Mouse (Mus musculus) forebrain, embryonic 10.5 days (tissue): Measurements from ENCODE around the gene Ppia. TPM values are rescaled to one million over a fixed set of nuclear protein-coding genes. Genes with fewer than 3 reads are reported as not detected.

Experiments used
- DNase-seq: peaks from one replicate; pipeline ENCODE4 v3.0.0-alpha.2; 2017; ENCODE audit warnings: low spot score; ENCODE audit errors: extremely low spot score
- H3K27ac ChIP-seq: fragments of 300-500 bp; sonication (generic); 2 replicates; pipeline ENCODE4 v1.5.1; 2016; ENCODE audit warnings: mild to moderate bottlenecking
- H3K27me3 ChIP-seq: fragments of 300-500 bp; sonication (generic); 2 replicates; pipeline ENCODE4 v1.6.1; 2016; ENCODE audit warnings: mild to moderate bottlenecking; ENCODE audit not compliant: poor library complexity, severe bottlenecking
- H3K36me3 ChIP-seq: fragments of 300-500 bp; sonication (generic); replicated peaks from 2 replicates; pipeline ENCODE4 v1.6.1; 2016; ENCODE audit warnings: mild to moderate bottlenecking, moderate library complexity
- H3K4me1 ChIP-seq: fragments of 300-500 bp; sonication (generic); 2 replicates; pipeline ENCODE4 v1.6.1; 2016
- H3K4me3 ChIP-seq: fragments of 300-500 bp; sonication (generic); 2 replicates; pipeline ENCODE4 v1.5.1; 2016; ENCODE audit warnings: mild to moderate bottlenecking, moderate library complexity
- H3K9me3 ChIP-seq: fragments of 300-500 bp; sonication (generic); 2 replicates; pipeline ENCODE4 v1.6.1; 2016; ENCODE audit warnings: mild to moderate bottlenecking, moderate library complexity
- WGBS: fragments of 180-500 bp; shearing (Covaris S2); methylation state at CpG from one replicate; pipeline ENCODE4 v1.1.7; 2016; 5-methylcytosine and 5-hydroxymethylcytosine counted together
- polyA plus RNA-seq: library from polyadenylated mRNA; unstranded; fragments of >200 nt; fragmentation: Nextera tagmentation; extraction: Ambion mirVana; gene quantifications from 2 replicates; pipeline ENCODE4 v1.2.1, GENCODE M21; 2016

Ppia gene
- polyA plus RNA-seq, 1 experiment from 2014 or later, result 6,009 TPM

DNA sequence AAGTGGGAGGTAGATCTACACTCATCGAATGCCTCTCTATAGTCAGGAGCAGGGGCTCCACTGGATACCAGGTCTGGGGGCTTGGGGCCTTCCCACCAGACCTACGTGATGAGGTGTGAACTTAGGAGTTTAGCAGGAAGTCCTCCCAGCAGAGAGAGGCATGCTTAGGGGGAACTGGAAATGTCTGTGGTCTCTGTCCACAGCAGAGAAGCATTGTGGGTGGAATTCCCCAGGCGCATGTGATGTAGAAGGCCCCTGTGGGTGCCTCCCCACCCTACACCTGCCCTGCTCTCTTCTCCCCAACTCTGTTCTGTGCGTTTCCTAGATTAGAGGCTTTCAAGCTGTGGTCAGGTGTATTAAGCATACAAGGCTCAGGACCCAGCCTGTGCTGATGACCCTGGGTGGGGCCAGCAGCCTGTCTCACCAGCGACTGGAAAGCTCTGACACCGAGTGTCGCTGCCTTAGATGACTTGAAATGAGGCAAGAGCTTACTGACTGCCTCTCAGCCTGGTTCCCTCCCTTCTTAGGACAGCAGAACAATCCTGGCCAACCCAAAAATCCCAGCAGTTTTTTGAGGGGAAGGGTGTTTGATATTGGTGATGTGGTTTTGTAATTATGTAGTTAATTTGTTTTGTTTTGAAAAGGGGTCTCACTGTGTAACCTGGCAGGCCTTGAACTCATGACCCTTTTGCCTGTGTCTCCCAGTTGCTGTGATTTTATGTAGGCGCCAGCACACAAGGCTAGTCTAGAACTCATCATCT, 23.5 kb upstream of the Ppia start:
- Histone ChIP-seq H3K9me3 (no peaks in the 10 kb centered on the region), H3K36me3 (peaks cover 52% of the 10 kb centered on the region), H3K27me3 (no peaks in the 10 kb centered on the region), H3K27ac (no peak overlapping the region), H3K4me3 (no peak overlapping the region), H3K4me1 (peaks cover 26% of the 10 kb centered on the region)
- no peak for DNase-seq
- WGBS, result 90% methylated on average over 8 of the region's 8 CpGs

DNA sequence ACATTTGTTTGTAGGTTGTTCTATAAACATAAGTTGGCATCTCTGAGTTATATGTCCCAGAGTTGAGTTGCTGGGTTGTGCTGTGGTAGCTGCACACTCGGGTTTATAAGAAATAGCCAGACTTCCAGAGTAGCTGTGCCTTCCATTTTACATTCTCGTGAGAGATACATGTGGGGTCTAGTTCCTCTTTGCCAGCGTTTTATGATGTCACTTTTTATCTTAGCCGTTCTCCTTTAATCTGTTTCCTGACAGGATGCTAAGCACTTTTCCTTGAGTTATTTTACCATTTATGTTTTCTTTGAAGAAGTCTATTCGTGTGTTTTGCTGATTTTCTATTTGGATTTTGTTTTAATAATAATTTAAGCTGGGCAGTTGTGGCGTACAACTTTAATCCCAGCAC, 22.4 kb upstream of the Ppia start:
- Histone ChIP-seq H3K4me1 (peaks cover 26% of the 10 kb centered on the region), H3K36me3 (peaks cover 64% of the 10 kb centered on the region), H3K27me3 (no peaks in the 10 kb centered on the region), H3K4me3 (no peak overlapping the region), H3K9me3 (no peaks in the 10 kb centered on the region), H3K27ac (no peak overlapping the region)
- WGBS, result 90% methylated on average over 6 of the region's 6 CpGs
- DNase-seq, result no peak

DNA sequence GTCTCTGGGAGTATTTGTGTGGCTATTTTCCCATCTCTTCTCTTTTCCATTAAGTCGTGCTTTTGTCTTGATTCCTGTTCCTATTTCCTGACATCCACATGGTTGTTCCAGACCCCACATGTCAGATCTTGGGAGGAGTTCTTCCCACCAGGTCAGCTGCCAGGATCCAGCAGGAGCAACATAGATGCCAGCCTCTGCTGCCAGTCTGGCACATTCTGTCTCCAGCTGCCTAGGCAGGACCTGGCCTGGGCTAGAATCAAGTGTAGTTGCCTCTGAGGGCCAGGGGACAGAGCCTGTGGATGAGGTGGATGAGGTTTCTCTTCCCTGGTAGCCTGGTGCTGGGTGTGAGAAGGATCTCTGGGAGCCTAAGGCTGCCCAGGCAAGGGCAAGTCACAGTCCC, 21.4 kb upstream of the Ppia start:
- H3K36me3 ChIP-seq, result peaks cover 74% of the 10 kb centered on the region
- H3K4me1 ChIP-seq, result peaks cover 23% of the 10 kb centered on the region
- WGBS, result 81% methylated on average over 1 of the region's 1 CpGs
- H3K9me3 ChIP-seq, result no peaks in the 10 kb centered on the region
- H3K4me3 ChIP-seq, result no peak overlapping the region
- DNase-seq, result no peak
- H3K27me3 ChIP-seq, result no peaks in the 10 kb centered on the region
- no peak overlapping the region for H3K27ac ChIP-seq

DNA sequence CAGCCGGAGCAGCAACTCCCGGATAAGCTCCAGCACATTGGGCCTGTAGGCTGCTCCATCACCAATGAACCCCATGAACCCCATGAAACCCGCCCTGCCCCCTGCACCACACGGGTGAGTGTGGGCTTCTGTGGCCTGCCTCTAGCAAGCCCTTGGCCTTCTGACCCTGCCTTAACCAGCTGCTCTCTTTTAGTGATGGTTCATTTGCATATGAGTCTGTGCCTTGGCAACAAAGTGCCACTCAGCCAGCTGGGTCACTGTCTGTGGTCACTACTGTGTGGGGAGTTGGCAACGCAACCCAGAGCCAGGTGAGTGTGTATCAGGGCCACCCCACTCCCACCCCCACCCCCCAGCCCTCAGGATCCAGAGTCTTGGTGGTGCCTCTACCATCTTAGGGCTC, 19.7 kb upstream of the Ppia start:
- no peaks in the 10 kb centered on the region for H3K27me3 ChIP-seq
- no peak overlapping the region for H3K27ac ChIP-seq
- H3K9me3 ChIP-seq, result no peaks in the 10 kb centered on the region
- peaks cover 12% of the 10 kb centered on the region for H3K4me1 ChIP-seq
- no peak for DNase-seq
- WGBS, result 91% methylated on average over 5 of the region's 5 CpGs
- no peak overlapping the region for H3K4me3 ChIP-seq
- H3K36me3 ChIP-seq, result peaks cover 91% of the 10 kb centered on the region

DNA sequence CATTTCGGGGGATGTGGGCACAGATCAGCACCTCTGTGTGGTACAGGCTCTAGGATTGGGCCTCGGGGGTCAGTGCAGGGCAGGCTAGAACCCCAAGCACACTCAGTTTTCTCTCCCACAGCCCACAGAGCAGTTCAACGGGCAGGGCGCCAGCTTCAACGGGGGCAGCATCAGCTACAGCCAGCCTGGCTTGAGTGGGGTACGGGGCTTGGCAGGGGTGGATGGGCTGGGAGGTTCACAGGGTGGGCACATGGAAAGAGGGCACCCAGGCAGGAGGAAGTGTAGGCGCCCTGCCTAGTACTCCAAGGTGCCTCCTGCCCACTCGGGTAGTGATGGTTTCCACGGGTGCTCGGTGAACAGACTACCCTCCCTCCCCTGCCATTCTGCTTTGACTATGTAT, 17.1 kb upstream of the Ppia start:
- WGBS, result 95% methylated on average over 10 of the region's 10 CpGs

DNA sequence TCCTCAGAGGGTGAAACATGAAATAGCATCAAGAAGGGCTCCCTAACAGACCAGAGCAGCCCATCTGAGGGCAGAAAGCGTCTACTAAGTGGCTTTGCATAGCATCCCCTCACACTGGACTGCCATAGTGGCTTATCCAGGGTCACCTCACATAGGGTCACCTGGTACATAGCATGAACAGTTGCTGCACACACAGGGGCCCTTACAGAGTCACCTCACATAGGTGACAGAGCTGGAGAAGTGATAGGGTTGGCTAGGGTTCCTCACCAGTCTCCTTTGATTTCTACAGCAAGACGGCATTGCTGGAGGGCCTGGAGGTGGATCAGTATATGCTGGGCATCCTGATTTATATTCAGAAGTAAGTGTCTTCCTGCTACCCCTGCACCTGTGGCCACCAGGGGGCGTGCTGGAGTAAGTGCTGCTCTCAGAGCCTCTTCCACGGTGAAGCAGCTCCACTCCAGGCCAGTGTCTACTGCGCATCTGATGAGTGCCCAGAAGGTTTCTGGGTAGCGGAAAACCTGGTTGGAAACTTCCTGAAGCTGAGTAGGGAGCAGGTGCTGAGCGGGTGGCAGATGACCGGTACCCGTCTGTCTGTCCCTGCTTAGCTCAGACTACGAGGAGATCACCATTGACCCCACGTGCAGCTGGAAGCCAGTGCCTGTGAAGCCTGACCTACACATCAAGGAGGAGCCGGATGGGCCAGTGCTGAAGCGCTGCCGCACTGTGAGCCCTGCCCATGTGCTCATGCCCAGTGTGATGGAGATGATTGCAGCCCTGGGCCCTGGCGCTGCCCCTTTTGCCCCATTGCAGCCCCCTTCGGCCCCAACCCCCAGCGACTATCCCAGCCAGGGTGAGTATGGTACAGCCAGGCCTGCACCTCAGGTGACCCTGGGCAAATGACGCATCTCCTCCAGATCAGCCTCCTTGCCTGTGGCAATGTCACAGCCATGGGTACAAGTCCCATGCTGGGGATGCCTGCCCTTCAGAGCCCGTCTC, 12.4 kb upstream of the Ppia start:
- no peaks in the 10 kb centered on the region for H3K27me3 ChIP-seq
- no peak overlapping the region for H3K27ac ChIP-seq
- DNase-seq, result peak; percentile 54
- no peaks in the 10 kb centered on the region for H3K9me3 ChIP-seq
- H3K4me1 ChIP-seq, result peaks cover 21% of the 10 kb centered on the region
- 89% methylated on average over 19 of the region's 19 CpGs for WGBS
- no peak overlapping the region for H3K4me3 ChIP-seq
- H3K36me3 ChIP-seq, result peaks cover 90% of the 10 kb centered on the region

More for the DNA sequence above, 17.1 kb upstream of the Ppia start:
- Histone ChIP-seq H3K4me3 (no peak overlapping the region), H3K9me3 (no peaks in the 10 kb centered on the region), H3K27ac (no peak overlapping the region), H3K27me3 (no peaks in the 10 kb centered on the region), H3K36me3 (peaks cover 97% of the 10 kb centered on the region), H3K4me1 (no peaks in the 10 kb centered on the region)
- DNase-seq, result no peak

DNA sequence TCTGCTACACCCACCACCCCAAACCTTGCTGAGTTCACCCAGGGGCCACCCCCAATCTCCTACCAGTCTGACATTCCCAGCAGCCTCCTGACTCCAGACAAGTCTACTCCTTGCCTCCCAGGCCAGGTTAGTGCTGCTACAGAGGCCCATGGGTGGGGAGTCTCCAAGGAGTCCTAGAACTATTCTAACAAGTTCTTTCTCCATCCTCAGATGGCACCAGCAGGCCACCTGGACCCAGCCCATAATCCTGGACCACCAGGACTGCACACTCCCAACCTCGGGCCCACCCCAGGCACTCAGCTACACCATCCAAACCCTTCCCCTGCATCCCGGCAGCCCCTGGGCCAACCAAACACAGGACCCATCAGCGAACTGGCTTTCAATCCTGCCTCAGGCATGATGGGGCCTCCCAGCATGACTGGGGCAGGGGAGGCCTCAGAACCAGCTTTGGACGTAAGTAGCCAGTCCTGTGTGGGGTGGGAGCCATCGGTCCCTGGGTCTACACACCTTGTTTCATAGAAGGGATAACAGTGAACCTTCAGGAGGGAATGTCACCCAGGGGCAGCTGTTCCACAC, 11.3 kb upstream of the Ppia start:
- DNase-seq, result no peak
- no peaks in the 10 kb centered on the region for H3K9me3 ChIP-seq
- no peaks in the 10 kb centered on the region for H3K27me3 ChIP-seq
- H3K4me3 ChIP-seq, result no peak overlapping the region
- H3K36me3 ChIP-seq, result peaks cover 79% of the 10 kb centered on the region
- H3K4me1 ChIP-seq, result peaks cover 21% of the 10 kb centered on the region
- WGBS, result 89% methylated on average over 5 of the region's 5 CpGs
- no peak overlapping the region for H3K27ac ChIP-seq

DNA sequence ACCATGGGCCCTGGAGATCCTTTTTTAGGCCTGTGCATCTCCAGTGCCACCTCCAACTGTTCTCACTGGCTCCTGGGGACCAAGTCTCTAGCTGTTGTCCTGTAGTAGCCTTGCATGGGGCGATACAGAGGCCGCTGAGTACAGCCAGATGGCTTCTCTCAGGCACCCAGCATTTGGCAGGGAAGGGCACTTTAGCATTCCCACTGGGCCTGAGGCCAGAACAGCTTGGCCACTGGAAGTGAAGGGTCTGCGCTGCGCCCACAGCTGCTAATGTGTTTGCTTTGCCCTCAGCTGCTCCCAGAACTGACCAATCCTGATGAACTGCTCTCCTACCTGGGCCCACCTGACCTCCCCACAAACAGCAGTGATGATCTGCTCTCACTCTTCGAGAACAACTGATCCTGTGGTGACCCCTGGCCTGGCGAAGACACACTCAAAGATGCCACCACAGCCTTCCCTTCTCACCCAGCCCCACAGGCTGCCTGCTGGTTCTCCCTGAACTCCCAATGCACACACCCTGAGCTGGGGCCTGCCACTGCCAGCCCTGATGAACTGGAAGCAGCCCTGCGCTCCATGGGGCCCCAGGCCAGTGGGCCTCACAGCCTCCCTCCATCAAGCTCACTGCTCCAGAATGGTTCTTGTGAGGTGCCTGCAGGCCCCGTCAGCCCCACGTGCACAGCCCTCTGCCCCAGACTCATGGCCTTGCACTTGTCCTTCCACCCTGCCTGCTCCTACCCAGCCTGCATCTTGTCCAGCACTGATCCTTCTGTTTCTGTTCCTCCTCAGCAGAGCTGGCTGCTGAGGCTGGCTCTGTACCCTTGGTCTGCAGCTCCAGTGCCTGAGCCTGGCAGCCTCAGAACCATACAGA, 10.3 kb upstream of the Ppia start:
- no peaks in the 10 kb centered on the region for H3K9me3 ChIP-seq
- WGBS, result 93% methylated on average over 9 of the region's 9 CpGs
- peak overlapping the region; percentile 44; the same call in 1 of the 2 replicates for H3K27ac ChIP-seq
- peaks cover 69% of the 10 kb centered on the region for H3K36me3 ChIP-seq
- no peak overlapping the region for H3K4me3 ChIP-seq
- H3K27me3 ChIP-seq, result no peaks in the 10 kb centered on the region
- no peak for DNase-seq
- peaks cover 22% of the 10 kb centered on the region for H3K4me1 ChIP-seq

DNA sequence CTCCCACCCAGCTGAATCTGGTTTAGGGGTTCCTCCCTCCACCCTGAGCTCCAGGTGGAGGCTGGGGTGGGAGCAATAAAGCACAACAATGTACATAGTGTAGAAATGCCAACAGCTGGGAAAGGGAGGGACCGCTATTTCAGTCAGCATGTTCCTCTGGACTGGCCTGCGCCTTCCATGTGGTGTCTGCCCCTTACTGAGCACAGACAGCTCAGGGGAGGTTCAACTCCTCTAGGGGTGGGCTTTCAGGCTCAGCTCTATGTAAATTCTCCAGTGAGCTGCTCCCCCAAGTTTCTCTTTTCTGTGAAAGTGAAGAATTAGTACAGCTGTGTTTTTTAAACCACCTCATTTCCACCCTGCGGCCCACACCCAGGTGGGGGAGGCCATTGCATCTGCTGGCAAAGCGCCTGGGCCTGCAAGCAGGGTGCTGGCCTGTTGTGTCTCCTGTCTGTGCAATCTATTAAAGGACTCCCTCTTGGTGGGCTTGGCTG, 9.6 kb upstream of the Ppia start:
- H3K36me3 ChIP-seq, result peaks cover 62% of the 10 kb centered on the region
- no peak overlapping the region for H3K4me3 ChIP-seq
- peak overlapping the region; percentile 44 for H3K27ac ChIP-seq
- 92% methylated on average over 4 of the region's 4 CpGs for WGBS
- H3K9me3 ChIP-seq, result no peaks in the 10 kb centered on the region
- DNase-seq, result no peak
- H3K27me3 ChIP-seq, result no peaks in the 10 kb centered on the region
- H3K4me1 ChIP-seq, result peaks cover 27% of the 10 kb centered on the region

DNA sequence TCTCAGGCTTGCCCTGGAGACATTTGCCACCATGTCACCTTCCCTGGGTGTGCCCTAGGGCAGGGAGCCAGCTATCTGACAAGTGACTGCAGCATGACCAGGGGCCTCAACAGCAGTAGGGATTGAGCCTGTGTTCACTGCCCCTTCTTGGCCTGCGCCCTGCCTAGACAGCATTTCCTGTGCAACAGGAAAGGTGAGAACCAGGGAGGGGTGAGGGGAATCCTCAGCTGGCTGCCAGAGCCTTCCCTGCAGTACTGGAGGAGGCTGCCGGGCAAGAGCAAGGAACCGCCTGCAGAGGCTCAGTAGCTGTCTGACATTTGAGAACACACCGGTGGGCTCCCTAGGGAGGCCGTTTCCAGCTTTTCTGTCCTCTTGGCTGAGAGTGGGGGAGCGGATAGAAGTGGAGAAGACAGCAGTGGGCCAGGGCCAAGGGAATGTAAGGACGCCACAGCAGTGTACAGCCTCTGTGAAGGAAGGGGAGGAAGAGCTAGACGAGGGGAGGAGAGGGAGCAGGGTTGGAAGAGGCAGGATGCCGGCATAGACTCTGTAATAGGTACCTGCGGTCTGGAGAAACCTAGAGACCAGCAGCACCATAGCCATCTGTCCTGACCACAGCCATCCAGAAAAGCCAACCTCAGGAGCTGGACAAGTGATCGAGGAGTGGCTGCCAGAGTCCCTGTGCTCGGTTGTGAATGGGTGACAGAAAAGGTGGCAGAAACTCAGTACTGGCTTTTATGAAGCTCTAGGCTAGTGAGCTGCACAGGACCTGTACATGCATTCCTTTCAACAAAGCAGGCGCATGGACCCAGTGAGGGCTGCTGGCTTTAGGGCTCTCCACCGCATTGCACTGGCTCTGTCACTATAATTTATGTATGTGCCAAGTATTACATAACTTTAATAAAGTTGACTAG, 8.7 kb upstream of the Ppia start:
- H3K4me3 ChIP-seq, result 0 out of 2 replicates have a peak overlapping the region, but pooled peaks have one; percentile 1
- 55% methylated on average over 14 of the region's 14 CpGs for WGBS

DNA sequence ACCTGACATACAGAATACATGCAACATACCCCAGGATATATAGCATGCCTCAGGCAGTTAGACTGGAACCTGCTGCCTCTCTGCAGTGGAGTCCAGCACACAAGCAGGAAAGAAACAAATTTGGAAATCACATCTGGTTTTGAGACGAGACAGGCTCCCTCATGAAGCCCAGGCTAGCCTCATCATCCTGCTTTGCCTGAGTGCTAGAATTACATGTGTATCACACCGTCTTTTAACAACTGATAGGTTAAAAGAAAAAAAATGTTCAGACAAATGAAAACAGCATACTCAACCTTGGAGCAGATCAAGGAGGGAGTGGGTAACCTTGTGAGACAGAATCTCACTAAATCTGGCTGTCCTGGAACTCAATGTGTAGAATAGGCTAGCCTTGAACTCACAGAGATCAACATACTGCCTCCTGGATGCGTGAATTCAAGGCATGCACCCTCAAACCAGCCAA, 8.1 kb upstream of the Ppia start:
- H3K4me1 ChIP-seq, result peaks cover 27% of the 10 kb centered on the region
- H3K27me3 ChIP-seq, result no peaks in the 10 kb centered on the region
- no peak overlapping the region for H3K4me3 ChIP-seq
- H3K27ac ChIP-seq, result no peak overlapping the region
- no peaks in the 10 kb centered on the region for H3K9me3 ChIP-seq
- peaks cover 47% of the 10 kb centered on the region for H3K36me3 ChIP-seq
- WGBS, result 88% methylated on average over 3 of the region's 3 CpGs
- no peak for DNase-seq

More for the DNA sequence above, 8.7 kb upstream of the Ppia start:
- Histone ChIP-seq H3K4me1 (peaks cover 27% of the 10 kb centered on the region), H3K36me3 (peaks cover 54% of the 10 kb centered on the region), H3K27me3 (no peaks in the 10 kb centered on the region), H3K9me3 (no peaks in the 10 kb centered on the region), H3K27ac (peak overlapping the region; percentile 44; the same call in 1 of the 2 replicates)
- no peak for DNase-seq
